Mouse (Mus musculus) cerebellum, adult 2 months (tissue): ENCODE measurements around the gene Cbfa2t2.

Experiments
- CTCF ChIP-seq: fragments of 200-500 bp; IDR thresholded peaks from 2 replicates; pipeline ENCODE4 v1.5.1; 2011; ENCODE audit warnings: low read depth, mild to moderate bottlenecking, control low read depth, low read length, moderate library complexity, borderline replicate concordance; ENCODE audit not compliant: insufficient read depth
- POLR2A ChIP-seq: fragments of 200-500 bp; IDR thresholded peaks from 2 replicates; pipeline ENCODE4 v1.6.1; 2011; ENCODE audit warnings: low read length, control low read depth, borderline replicate concordance; ENCODE audit not compliant: insufficient read depth

- TF ChIP-seq CTCF (peak; percentile 85), POLR2A (no peak)
Observed at GRCm38 (mm10) chr2:154417107-154417506, 19.2 kb upstream of the Cbfa2t2 start.
